Mouse (Mus musculus) CD8-positive naive resting alpha-beta T cell, adult 2 months (primary cell): ENCODE results near the gene Chd1.
"Not testable (repeated sequence)": the region's sequence is repeated elsewhere in the genome, so short reads cannot be mapped to it uniquely, and the experiment has no call there.

ENCODE experiments used
- DNase-seq, 2 experiments: peaks; one replicate each; pipeline ENCODE4 v3.0.0; 2022; ENCODE audit warnings: low read depth in 2 of 2, low spot score in 2 of 2

Chd1 gene

GRCm38 (mm10) chr17:15731706-15732105 is 26.9 kb downstream of the Chd1 start:
- DNase-seq = no peak

- DNase-seq = no peak
Measured at GRCm38 (mm10) chr17:15737346-15737917, 32.7 kb downstream of the Chd1 start.

- peak in 1 of 2 experiments; percentile 9 for DNase-seq
Measured at GRCm38 (mm10) chr17:15741836-15742235, 37.1 kb downstream of the Chd1 start.

- no peak for DNase-seq
Measured at GRCm38 (mm10) chr17:15742953-15743352, 38.2 kb downstream of the Chd1 start.

- DNase-seq = peak; percentile 13 to 24
Measured at GRCm38 (mm10) chr17:15743379-15743778, 38.6 kb downstream of the Chd1 start.

GRCm38 (mm10) chr17:15746696-15747095 is 41.9 kb downstream of the Chd1 start:
- no peak for DNase-seq

GRCm38 (mm10) chr17:15748022-15748421 is 43.3 kb downstream of the Chd1 start:
- no peak for DNase-seq

GRCm38 (mm10) chr17:15751264-15751663 is 46.5 kb downstream of the Chd1 start:
- not testable (repeated sequence) for DNase-seq

GRCm38 (mm10) chr17:15761191-15761590 is 56.4 kb downstream of the Chd1 start:
- DNase-seq = no peak

- no peak for DNase-seq
Measured at GRCm38 (mm10) chr17:15769081-15769724, 64.4 kb downstream of the Chd1 start.

- no peak for DNase-seq
Measured at GRCm38 (mm10) chr17:15773956-15774355, 69.2 kb downstream of the Chd1 start.

- no peak for DNase-seq
Measured at GRCm38 (mm10) chr17:15774565-15775215, 69.9 kb downstream of the Chd1 start.

GRCm38 (mm10) chr17:15776349-15776748 is 71.6 kb downstream of the Chd1 start:
- DNase-seq = no peak

GRCm38 (mm10) chr17:15777979-15778378 is 73.2 kb downstream of the Chd1 start:
- peak in 1 of 2 experiments; percentile 4 for DNase-seq

- DNase-seq = peak in 1 of 2 experiments; percentile 39
Measured at GRCm38 (mm10) chr17:15787036-15787435, 82.3 kb downstream of the Chd1 start.

GRCm38 (mm10) chr17:15790716-15791115 is 85.9 kb downstream of the Chd1 start:
- no peak for DNase-seq

GRCm38 (mm10) chr17:15799195-15799793 is 94.5 kb downstream of the Chd1 start:
- no peak for DNase-seq

GRCm38 (mm10) chr17:15804008-15804812 is 99.4 kb downstream of the Chd1 start:
- DNase-seq = no peak

GRCm38 (mm10) chr17:15807295-15807984 is 102.7 kb downstream of the Chd1 start:
- no peak for DNase-seq

GRCm38 (mm10) chr17:15808015-15808414 is 103.2 kb downstream of the Chd1 start:
- no peak for DNase-seq
